Mouse (Mus musculus): ENCODE data around the gene Taf3.

The Taf3 gene

DNA sequence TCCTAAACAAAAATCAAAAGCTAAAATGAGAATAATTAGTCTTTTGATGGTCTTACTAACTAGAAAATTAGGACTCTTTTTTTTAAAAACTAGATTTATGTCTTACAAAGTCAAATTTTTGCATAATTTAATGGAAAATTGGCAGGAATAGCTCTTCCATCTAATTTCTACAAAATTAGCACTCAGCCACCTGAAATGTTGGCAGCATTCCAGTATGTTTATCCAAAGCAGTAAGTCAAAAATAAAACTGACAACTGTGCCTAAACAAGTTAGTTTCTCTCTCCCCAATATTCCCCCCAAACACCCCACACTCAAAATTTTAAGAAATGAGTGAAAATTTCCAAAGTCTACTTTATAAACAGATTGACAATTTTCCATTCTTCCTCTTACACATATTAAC is 85.5 kb downstream of the Taf3 start:
- in situ Hi-C loops (cut with MboI; ENCODE audit: low sequenced_read_pairs), result no loop called here

DNA sequence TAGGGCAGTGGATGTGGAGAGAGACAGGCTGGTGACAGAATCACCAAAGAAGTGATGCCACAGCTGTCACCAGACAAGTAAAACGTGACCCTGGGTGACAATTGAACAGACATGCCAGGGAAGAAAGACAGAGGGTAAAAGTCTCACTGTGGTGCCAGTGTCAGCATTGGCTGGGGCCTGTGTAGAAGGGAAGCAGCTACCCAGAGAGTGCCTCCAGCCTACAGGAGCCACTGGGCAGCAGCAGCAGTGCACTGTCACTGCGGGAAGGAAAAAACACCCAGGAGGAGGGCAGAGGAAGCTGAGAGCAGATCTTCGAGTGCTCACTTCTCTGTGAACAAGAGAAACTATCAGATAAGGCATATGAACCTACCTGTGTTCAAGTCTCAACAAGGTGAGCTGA is 86.7 kb downstream of the Taf3 start:
- in situ Hi-C loops (cut with MboI; ENCODE audit: low sequenced_read_pairs), result no loop called here

GRCm38 (mm10) chr2:9958011-9958410 is 90.4 kb downstream of the Taf3 start:
- in situ Hi-C loops (cut with MboI; ENCODE audit: low sequenced_read_pairs), result no loop called here

GRCm38 (mm10) chr2:9956546-9956945 is 91.8 kb downstream of the Taf3 start:
- in situ Hi-C loops (cut with MboI; ENCODE audit: low sequenced_read_pairs), result no loop called here

DNA sequence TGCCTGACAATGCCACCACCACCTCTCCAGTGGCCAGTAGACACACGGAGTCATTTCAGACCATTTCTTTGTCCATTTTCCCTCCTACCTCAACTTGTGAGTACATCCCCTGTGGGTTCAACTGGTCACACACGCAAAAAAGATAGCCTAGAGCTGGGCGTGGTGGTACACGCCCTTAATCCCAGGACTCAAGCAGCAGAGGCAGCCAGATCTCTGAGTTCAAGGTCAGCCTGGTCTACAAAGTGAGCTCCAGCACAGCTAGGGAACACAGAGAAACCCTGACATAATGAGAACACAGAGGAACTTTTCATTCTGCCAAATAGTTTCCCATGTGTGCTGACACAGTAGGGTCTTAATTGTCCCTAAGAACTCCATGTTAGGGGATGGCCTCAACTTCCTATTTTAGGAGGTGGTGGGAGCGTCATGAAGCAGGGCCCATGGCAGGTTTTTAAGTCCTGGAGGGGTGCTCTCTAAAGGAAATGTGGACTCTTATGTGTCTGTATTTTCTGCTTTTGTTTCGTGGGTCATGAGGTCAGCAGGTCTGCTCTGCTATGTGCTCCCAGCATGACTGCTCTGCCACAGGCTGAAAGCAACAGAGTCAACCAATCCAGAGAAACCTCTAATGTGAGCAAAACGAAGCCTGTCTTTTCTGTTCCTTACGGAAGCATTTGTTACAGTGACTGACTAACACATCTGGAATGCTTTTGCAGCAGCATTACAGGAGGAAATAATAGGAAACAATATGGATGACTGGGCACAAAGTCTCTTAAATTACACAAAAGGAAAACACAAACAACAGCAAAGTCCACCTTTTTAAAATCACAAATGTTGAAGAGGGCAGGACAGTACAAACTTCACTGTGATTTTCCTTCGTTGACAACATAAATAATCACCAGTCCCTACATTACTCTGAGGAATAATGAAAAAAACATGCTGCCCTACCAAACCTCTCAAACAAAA is 92.5 kb downstream of the Taf3 start:
- in situ Hi-C loops (cut with MboI; ENCODE audit: low sequenced_read_pairs), result no loop called here

DNA sequence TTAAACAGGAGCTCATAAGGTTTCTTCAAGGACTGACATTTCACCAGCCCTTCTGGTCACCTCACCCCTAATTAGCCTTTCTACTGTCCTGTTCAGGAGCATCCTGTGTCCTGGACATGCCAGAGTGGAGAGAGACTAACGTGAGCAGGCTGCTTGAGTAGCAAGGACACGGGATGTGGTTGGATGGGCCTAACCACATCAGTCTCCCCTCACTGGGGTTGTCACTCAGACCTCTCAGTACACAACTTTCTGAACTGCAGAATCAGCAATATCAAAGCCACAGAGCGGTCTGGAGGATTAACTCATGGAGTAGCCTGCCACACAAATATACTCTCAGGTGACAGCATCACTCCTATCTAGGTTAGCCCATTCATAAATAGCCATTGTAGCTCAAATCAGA is 101.7 kb downstream of the Taf3 start:
- in situ Hi-C loops (cut with MboI; ENCODE audit: low sequenced_read_pairs), result no loop called here

GRCm38 (mm10) chr2:9945611-9946010 is 102.8 kb downstream of the Taf3 start:
- in situ Hi-C loops (cut with MboI; ENCODE audit: low sequenced_read_pairs), result no loop called here

DNA sequence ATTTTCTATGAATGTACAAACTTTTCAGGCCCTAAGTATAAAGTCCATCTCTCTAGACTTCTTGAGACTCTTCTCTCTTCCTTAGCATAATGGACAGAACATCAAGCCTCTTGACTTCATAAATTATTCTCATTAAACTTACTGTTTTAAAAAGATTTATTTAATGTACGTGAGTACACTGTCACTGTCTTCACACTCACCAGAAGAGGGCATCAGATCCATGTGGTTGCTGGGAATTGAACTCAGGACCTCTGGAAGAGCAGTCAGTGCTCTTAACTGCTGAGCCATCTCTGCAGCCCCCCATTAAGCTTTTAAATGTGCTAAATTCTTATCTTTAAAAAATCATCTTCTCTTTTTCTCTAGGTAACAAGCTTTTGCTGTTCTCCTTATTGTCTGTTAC is 105.4 kb downstream of the Taf3 start:
- in situ Hi-C loops (cut with MboI; ENCODE audit: low sequenced_read_pairs), result no loop called here

DNA sequence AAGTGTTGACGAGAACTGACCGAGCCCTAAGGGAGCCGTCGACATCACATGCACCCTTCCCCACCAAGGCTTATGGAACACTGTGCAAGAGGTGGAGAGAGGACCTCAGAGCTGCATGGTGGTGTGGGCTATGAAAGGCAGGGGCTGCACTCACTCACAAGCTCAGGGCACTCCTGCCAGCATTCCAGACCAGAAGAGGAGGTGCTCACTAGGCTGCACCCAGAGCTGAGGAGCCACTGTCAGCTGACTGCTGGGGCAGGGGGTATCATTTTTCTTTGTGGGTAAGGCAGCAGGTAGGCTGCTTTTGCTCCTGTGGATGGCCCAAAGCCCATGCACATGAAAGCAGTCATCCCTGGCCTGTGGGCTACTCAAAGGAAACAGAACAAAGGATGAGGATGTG is 109.1 kb downstream of the Taf3 start:
- in situ Hi-C loops (cut with MboI; ENCODE audit: low sequenced_read_pairs), result no loop called here

- in situ Hi-C loops (cut with MboI; ENCODE audit: low sequenced_read_pairs), result no loop called here
Observed at GRCm38 (mm10) chr2:9935965-9936364, 112.4 kb downstream of the Taf3 start.

DNA sequence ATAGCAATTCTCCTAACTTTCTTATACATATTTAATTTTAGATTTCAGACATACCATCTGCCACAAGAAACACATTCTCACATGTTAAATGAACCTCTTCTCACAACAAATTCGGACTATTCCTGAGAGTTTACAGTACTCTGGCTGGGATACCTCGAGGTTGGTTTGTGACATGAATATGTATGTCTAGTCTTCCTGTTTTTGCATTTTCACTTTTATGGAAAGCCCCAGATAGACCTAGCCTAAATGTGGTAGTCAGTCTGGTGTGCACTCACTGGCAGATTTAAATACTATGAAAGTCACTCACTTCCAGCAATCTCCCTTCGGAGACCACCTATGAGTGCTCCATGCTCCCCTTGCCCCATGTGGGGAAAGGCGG is 121.5 kb downstream of the Taf3 start:
- in situ Hi-C loops (cut with MboI; ENCODE audit: low sequenced_read_pairs), result no loop called here

DNA sequence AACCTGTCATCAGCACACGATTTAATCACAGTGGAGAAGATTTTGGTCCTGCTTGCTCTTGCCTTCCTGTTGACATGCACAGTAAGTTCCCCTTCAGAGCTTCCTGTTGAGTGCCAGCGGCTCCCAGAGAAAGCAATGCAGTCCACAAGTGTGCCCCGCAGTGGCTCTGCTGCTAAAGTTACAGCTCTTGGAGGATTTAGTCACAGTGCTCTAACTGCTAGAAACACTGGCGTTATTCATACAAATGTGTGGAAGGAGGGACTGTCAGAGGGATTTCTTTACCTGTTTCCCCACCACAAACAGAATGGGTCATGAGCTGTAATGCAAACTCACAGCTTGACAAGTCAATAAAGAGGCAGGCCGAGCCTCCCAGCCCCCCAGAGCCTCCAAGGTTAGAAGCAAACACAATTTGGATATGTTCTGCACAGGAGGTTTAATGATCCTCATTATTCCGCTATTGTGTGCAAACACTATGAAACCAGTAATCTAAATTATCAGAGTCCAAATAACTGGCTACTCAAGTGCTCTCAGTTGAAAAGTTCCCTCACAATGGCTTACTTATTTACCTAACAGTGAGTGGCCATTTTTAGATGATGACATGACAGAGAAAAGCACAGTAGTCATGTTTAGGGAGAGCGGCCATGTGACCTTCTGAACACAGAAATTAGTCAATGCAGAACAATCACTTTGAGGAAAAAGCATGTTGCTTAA is 122.0 kb downstream of the Taf3 start:
- in situ Hi-C loops (cut with MboI; ENCODE audit: low sequenced_read_pairs), result no loop called here

GRCm38 (mm10) chr2:9918691-9919471 is 129.5 kb downstream of the Taf3 start:
- in situ Hi-C loops (cut with MboI; ENCODE audit: low sequenced_read_pairs), result no loop called here

- in situ Hi-C loops (cut with MboI; ENCODE audit: low sequenced_read_pairs), result no loop called here
Observed at GRCm38 (mm10) chr2:9917602-9918001, 130.8 kb downstream of the Taf3 start.

- in situ Hi-C loops (cut with MboI; ENCODE audit: low sequenced_read_pairs), result no loop called here
Observed at GRCm38 (mm10) chr2:9905995-9906394, 142.4 kb downstream of the Taf3 start.

DNA sequence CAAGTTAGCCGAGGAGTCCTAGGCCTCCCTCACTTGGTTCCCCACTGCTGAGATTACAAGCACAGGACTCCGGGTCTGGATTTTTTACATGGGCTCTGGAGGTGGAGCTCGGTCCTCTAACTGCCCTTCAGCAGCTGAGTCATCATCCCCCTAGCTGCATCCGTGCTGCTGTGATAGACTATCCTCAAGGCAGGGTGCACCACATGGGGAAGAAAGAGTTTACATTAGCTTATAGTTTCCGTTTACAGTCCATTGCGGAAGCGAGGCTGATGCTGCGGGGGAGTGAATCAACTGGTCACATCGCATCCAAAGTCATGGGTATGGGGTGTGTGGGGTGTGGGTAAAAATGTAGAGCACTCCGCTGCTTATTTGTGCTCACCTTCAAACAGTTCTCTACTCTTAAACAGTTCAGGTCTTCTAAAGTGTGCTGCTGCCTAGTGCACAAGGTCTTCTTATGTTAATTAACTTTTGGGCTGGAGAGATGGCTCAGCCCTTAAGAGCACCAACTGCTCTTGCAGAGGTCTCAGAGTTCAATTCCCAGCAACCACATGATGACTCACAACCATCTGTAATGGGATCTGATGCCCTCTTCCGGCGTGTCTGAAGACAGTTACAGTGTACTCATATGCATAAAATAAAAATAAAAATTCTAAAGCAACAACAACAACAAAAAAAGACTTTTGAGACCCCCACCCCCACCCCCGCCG is 144.4 kb downstream of the Taf3 start:
- in situ Hi-C loops (cut with MboI; ENCODE audit: low sequenced_read_pairs), result no loop called here

GRCm38 (mm10) chr2:9897846-9898245 is 150.6 kb downstream of the Taf3 start:
- in situ Hi-C loops (cut with MboI; ENCODE audit: low sequenced_read_pairs), result no loop called here

DNA sequence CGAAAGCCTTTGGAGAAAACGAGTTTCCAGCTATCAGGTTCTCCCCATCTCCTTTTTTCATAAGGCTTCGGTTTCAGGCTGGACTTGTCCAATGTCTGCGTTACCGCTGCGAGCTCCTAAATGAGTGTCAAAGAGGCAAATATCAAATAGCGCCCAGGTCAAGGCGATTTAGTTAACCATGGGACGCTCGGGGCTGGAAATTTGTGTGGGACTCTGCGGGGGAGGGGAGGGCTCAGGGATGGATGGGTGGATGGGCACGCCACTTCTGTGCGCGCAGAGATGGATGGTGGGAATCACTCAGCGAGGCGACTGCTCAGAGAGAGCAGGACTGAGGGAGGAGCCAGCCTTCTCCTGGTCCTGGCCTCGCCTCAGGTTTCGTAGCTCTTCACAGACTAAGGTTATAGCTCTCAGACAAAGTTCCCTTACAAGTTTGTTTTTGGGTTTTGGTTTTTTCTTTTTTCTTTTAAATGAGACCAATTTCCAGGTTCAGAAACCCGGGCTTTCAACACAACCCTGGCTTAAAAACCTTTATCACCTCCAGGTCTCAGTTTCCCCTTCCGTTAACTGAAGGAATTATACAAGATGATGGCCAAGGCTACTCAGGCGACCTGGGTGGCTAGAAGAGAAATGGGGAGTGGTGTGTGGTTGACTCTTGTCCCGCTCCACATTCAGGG is 152.2 kb downstream of the Taf3 start:
- in situ Hi-C loops (cut with MboI; ENCODE audit: low sequenced_read_pairs), result no loop called here

DNA sequence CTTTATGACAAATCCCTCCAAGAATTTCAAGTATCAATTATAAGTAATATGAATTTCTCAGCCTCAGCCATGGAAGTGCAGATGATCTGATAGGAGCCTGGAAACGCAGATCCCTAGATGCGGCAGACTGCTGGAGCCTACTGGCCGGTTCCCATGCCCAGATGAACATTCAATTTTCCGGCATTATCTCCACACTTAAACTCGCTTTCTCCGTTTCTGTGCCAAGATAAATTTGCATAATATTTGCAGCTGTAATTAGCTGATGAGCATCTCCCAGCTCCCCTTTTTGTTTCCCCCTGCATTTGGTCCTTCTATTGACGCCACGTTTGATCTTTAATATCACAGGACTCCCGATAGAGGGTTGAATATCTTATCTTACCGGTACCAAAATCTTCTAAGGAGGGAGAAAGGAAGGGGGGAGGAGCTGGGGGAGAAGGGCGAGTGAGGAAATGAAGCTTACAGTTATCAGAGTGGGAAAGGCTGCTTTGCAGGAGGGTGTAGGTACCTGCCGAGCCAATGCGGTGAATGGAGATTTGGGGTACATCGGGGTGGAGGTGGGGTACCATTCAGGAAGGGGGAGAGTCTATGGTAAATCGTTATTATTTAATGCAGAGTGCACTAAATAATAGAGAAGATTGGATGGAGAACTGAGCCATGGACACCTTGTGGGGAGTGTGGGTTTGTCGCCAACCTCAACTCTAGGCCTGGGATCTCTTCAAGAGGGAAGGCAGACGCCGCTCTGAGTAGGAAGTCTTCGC is 153.4 kb downstream of the Taf3 start:
- in situ Hi-C loops (cut with MboI; ENCODE audit: low sequenced_read_pairs), result no loop called here
